Mouse (Mus musculus) lung, postnatal 14 days (tissue): ENCODE data around the gene Pigr.

Experiments
- DNase-seq: peaks from one replicate; pipeline ENCODE4 v3.0.0; 2021

The Pigr gene

GRCm38 (mm10) chr1:130887354-130887753 is 60.9 kb downstream of the Pigr start, which contains the start of gene Il24:
Gene Il24 (minus strand): TSS chr1:130887454.
- DNase-seq = no peak

GRCm38 (mm10) chr1:130892446-130892845 is 66.0 kb downstream of the Pigr start:
- no peak for DNase-seq

GRCm38 (mm10) chr1:130893329-130894040 is 67.0 kb downstream of the Pigr start:
- DNase-seq = no peak

- no peak for DNase-seq
These were observed 68.0 kb downstream of the Pigr start for GRCm38 (mm10) chr1:130894468-130894867.
